Mouse (Mus musculus) urinary bladder, postnatal 0 days (tissue): ENCODE measurements around the gene H2-Oa. TPM values are rescaled to one million over a fixed set of nuclear protein-coding genes. Genes with fewer than 3 reads are reported as not detected.

Experiments
- polyA plus RNA-seq: library from polyadenylated mRNA; unstranded; fragments of >200 nt; fragmentation: Nextera tagmentation; extraction: Ambion mirVana; gene quantifications from 2 replicates; pipeline ENCODE4 v1.2.1, GENCODE M21; 2015

Gene H2-Oa
- polyA plus RNA-seq: 0.24 TPM in 1 of 2 replicates, not detected in the other

GRCm38 (mm10) chr17:34092197-34092875, at the start of gene H2-Oa:
Gene H2-Oa, plus strand, starts transcription at chr17:34092340.

GRCm38 (mm10) chr17:34119249-34120179, 27.4 kb downstream of the H2-Oa start, which contains the start of gene H2-DMa:
Gene H2-DMa, plus strand, starts transcription at chr17:34119541.

DNA sequence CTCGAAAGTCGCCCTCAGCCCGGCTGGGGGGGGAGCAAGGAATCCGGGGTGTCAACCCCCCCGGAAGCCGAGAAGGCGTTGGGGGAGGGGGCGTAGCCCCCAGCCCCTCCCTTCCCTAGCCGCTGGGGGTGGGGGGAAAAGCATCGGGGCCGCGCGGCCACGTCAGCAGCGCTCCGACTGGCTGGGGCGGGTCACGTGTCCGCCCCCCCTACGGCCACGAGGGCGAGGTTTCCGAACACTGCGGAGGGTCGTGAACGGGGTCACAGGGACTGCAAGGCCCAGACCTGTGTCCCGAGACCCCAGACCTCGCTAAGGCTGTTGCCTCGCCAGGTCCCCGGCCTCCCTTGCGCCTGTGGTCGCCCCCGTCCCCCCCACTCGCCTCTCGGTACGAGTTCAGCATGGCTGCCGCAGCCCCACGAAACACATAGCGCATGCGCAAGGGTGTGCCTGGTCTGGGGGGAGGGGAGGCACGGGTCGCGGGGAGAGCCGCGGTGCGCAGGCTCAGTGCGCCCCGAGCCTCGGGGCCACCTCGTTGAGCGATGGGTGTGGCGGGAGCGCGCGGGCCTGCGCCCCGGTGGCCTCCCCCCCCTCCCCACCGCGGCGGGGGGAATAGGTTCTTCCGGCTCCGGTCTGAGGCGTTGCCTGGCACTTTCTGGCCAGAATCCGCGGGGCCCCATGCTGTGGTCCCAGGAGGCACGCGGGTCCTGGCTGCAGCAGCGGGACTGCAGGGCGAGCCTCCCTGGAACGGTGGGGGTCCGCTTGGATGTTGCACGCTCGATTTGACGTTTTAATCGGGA, 30.2 kb downstream of the H2-Oa start, which contains the start of gene Brd2:
Gene Brd2 (minus strand): TSS at position 447 of the 797 bp plus-strand sequence.

GRCm38 (mm10) chr17:34143033-34143432, 50.9 kb downstream of the H2-Oa start, which contains the start of gene H2-DMb2:
Gene H2-DMb2, plus strand, starts transcription at chr17:34143307.

Other genes starting within 250 kb of the H2-Oa start
- gene Cd320, start 249.2 kb upstream of the H2-Oa start, polyA plus RNA-seq: 22.6 and 27.1 TPM in 2 replicates
- gene Gm7029, start 218.5 kb upstream of the H2-Oa start, polyA plus RNA-seq: not detected in 2 replicates
- gene Kifc1, start 201.7 kb upstream of the H2-Oa start, polyA plus RNA-seq: 1.3 and 1.9 TPM in 2 replicates
- gene Platr17, start 187.2 kb upstream of the H2-Oa start, polyA plus RNA-seq: 0.20 and 0.88 TPM in 2 replicates
- 23.1 and 26.3 TPM in 2 replicates for gene Daxx, start 182.9 kb upstream of the H2-Oa start, polyA plus RNA-seq
- 68.1 and 71.1 TPM in 2 replicates for gene Tapbp, start 176.4 kb upstream of the H2-Oa start, polyA plus RNA-seq
- gene Zbtb22, start 176.4 kb upstream of the H2-Oa start, polyA plus RNA-seq: 12.5 and 13.1 TPM in 2 replicates
- gene Rgl2, start 162.8 kb upstream of the H2-Oa start, polyA plus RNA-seq: 23.8 and 27.2 TPM in 2 replicates
- 93.9 and 108 TPM in 2 replicates for gene Pfdn6, start 152.0 kb upstream of the H2-Oa start, polyA plus RNA-seq
- gene Wdr46, start 151.7 kb upstream of the H2-Oa start, polyA plus RNA-seq: 18.0 and 19.4 TPM in 2 replicates
- gene B3galt4, start 140.9 kb upstream of the H2-Oa start, polyA plus RNA-seq: 6.4 and 6.7 TPM in 2 replicates
- 28.7 and 29.0 TPM in 2 replicates for gene Vps52, start 136.5 kb upstream of the H2-Oa start, polyA plus RNA-seq
- 1,535 and 1,858 TPM in 2 replicates for gene Rps18, start 136.3 kb upstream of the H2-Oa start, polyA plus RNA-seq
- 97.3 and 136 TPM in 2 replicates for gene H2-K1, start 92.0 kb upstream of the H2-Oa start, polyA plus RNA-seq
- gene Ring1, start 67.7 kb upstream of the H2-Oa start, polyA plus RNA-seq: 12.7 and 13.4 TPM in 2 replicates
- 39.1 and 39.5 TPM in 2 replicates for gene H2-Ke6, start 64.3 kb upstream of the H2-Oa start, polyA plus RNA-seq
- 139 and 141 TPM in 2 replicates for gene Slc39a7, start 60.7 kb upstream of the H2-Oa start, polyA plus RNA-seq
- 22.6 and 25.7 TPM in 2 replicates for gene Rxrb, start 60.5 kb upstream of the H2-Oa start, polyA plus RNA-seq
- gene Col11a2, start 52.9 kb upstream of the H2-Oa start, polyA plus RNA-seq: 0.26 and 0.34 TPM in 2 replicates
- gene H2-DMa, start 27.2 kb downstream of the H2-Oa start, polyA plus RNA-seq: 5.8 and 8.1 TPM in 2 replicates
- gene Brd2, start 30.3 kb downstream of the H2-Oa start, polyA plus RNA-seq: 53.0 and 53.2 TPM in 2 replicates
- gene H2-DMb2, start 51.0 kb downstream of the H2-Oa start, polyA plus RNA-seq: 0.13 TPM in 1 of 2 replicates, not detected in the other
- gene H2-DMb1, start 60.7 kb downstream of the H2-Oa start, polyA plus RNA-seq: 1.5 and 2.6 TPM in 2 replicates
- gene Tap1, start 95.2 kb downstream of the H2-Oa start, polyA plus RNA-seq: 20.0 and 21.3 TPM in 2 replicates
- gene Psmb9, start 95.4 kb downstream of the H2-Oa start, polyA plus RNA-seq: 8.6 and 8.7 TPM in 2 replicates
- gene Psmb8, start 105.4 kb downstream of the H2-Oa start, polyA plus RNA-seq: 24.2 and 30.5 TPM in 2 replicates
- gene Tap2, start 111.2 kb downstream of the H2-Oa start, polyA plus RNA-seq: 9.6 and 12.5 TPM in 2 replicates
- gene H2-Ob, start 146.6 kb downstream of the H2-Oa start, polyA plus RNA-seq: 0.14 and 0.29 TPM in 2 replicates
- 5.8 and 6.3 TPM in 2 replicates for gene H2-Ab1, start 165.3 kb downstream of the H2-Oa start, polyA plus RNA-seq
- 0.88 and 0.93 TPM in 2 replicates for gene H2-Aa, start 195.5 kb downstream of the H2-Oa start, polyA plus RNA-seq
- gene H2-Eb1, start 213.5 kb downstream of the H2-Oa start, polyA plus RNA-seq: 2.4 and 3.0 TPM in 2 replicates
- gene H2-Eb2, start 233.3 kb downstream of the H2-Oa start, polyA plus RNA-seq: not detected in 2 replicates